Mouse (Mus musculus): ENCODE measurements around the gene Pnkd. TPM values are rescaled to one million over a fixed set of nuclear protein-coding genes. Genes with fewer than 3 reads are reported as not detected.
"Not testable (repeated sequence)": the region's sequence is repeated elsewhere in the genome, so short reads cannot be mapped to it uniquely, and the experiment has no call there.

Pnkd gene
- polyA plus RNA-seq, 2 experiments, result 63.9 to 124 TPM

DNA sequence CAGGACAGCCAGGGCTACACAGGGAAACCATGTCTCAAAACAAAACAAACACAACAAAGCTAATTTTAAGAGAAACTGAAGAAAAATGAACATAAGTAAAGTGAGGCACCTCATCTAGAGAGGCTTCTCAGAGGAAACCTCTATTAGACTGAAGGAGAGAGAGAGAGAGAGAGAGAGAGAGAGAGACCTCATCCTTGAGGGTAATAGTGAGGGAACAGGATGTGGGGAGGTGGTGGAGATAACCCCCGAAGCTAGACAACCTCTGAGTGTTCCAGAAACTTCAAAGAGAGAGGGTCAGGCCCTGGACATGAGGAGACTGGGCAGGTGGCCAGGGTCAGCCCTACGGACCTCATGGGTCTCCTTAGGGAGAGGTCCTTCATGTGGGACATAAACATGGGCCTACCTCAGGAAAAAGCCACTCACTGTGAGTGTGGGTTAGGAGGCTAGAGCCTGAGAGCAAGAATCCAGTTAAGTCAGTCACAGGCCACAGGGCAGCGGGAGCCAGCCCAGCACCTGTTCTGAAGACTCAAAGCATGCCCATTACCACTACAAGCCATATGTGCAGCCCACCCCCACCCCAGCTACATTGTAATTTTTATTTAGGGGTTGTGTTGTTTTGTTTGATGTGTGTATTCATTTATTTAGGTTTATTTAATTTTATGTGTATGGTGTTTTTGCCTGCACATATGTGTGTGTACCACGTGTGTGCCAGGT is 31.5 kb downstream of the Pnkd start:
- no peaks in the 10 kb centered on the region for H3K9me3 ChIP-seq (ENCODE audit: control insufficient read depth, low read length)
- WGBS, result 70% methylated on average over 4 of the region's 4 CpGs
- DNase-seq (ENCODE audit: low spot score) (no peak), ATAC-seq (ENCODE audit: low FRiP score, low read depth) (no peak)
- no peaks in the 10 kb centered on the region for H3K4me1 ChIP-seq (ENCODE audit: control insufficient read depth, insufficient read depth, low read length)
- H3K27ac ChIP-seq (replicated peaks; ENCODE audit: low read depth, low read length), result no peak overlapping the region
- H3K36me3 ChIP-seq (ENCODE audit: control insufficient read depth, insufficient read depth, low read length), result no peaks in the 10 kb centered on the region
- no peak for TF ChIP-seq POLR2A (IDR thresholded peaks at IDR 0.05; ENCODE audit: borderline replicate concordance, extremely low read depth, insufficient read depth, insufficient read length)
- H3K4me3 ChIP-seq (replicated peaks; ENCODE audit: low read length), result no peak overlapping the region
- H3K9ac ChIP-seq (ENCODE audit: low read depth, low read length, severe bottlenecking), result no peak overlapping the region
- no peaks in the 10 kb centered on the region for H3K27me3 ChIP-seq (ENCODE audit: control insufficient read depth, insufficient read depth, low read length)
- H3K4me2 ChIP-seq (replicated peaks; ENCODE audit: low read depth, low read length, severe bottlenecking), result no peak overlapping the region

DNA sequence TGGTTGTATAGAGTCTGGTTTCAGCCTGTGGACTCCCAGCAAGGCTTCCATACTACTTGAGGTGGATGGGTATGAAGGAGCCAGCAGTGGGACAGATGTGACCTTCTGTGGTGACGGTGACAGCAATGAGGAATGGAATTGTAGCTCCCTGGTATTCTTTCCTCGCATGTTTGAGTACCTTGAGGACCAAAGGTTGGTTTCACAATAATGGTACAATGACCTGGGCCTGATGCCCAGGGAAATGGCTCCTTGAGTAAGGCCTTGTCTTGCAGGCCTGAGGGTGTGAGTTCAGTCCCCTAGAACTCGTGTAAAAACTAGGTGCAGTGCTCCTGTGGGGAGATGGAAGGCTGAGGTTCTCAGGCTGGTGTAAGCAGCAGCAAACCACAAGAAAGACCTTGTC is 34.0 kb downstream of the Pnkd start:
- H3K27ac ChIP-seq (replicated peaks; ENCODE audit: low read depth, low read length), result no peak overlapping the region
- 91% methylated on average over 3 of the region's 3 CpGs for WGBS
- H3K4me2 ChIP-seq (replicated peaks; ENCODE audit: low read depth, low read length, severe bottlenecking), result no peak overlapping the region
- TF ChIP-seq POLR2A (IDR thresholded peaks at IDR 0.05; ENCODE audit: borderline replicate concordance, extremely low read depth, insufficient read depth, insufficient read length), result no peak
- ATAC-seq (ENCODE audit: low FRiP score, low read depth) (no peak), DNase-seq (ENCODE audit: low spot score) (no peak)
- no peak overlapping the region for H3K9ac ChIP-seq (ENCODE audit: low read depth, low read length, severe bottlenecking)
- H3K4me1 ChIP-seq (ENCODE audit: control insufficient read depth, insufficient read depth, low read length), result no peaks in the 10 kb centered on the region
- no peaks in the 10 kb centered on the region for H3K9me3 ChIP-seq (ENCODE audit: control insufficient read depth, low read length)
- no peak overlapping the region for H3K4me3 ChIP-seq (replicated peaks; ENCODE audit: low read length)
- no peaks in the 10 kb centered on the region for H3K27me3 ChIP-seq (ENCODE audit: control insufficient read depth, insufficient read depth, low read length)
- no peaks in the 10 kb centered on the region for H3K36me3 ChIP-seq (ENCODE audit: control insufficient read depth, insufficient read depth, low read length)

GRCm38 (mm10) chr1:74321396-74321795 is 36.7 kb downstream of the Pnkd start:
- TF ChIP-seq POLR2A (IDR thresholded peaks at IDR 0.05; ENCODE audit: borderline replicate concordance, extremely low read depth, insufficient read depth, insufficient read length), result no peak
- Histone ChIP-seq H3K4me3 (replicated peaks; ENCODE audit: low read length) (no peak overlapping the region), H3K9me3 (ENCODE audit: control insufficient read depth, low read length) (no peaks in the 10 kb centered on the region), H3K4me1 (ENCODE audit: control insufficient read depth, insufficient read depth, low read length) (no peaks in the 10 kb centered on the region), H3K9ac (ENCODE audit: low read depth, low read length, severe bottlenecking) (no peak overlapping the region), H3K27me3 (ENCODE audit: control insufficient read depth, insufficient read depth, low read length) (no peaks in the 10 kb centered on the region), H3K36me3 (ENCODE audit: control insufficient read depth, insufficient read depth, low read length) (no peaks in the 10 kb centered on the region), H3K27ac (replicated peaks; ENCODE audit: low read depth, low read length) (no peak overlapping the region), H3K4me2 (replicated peaks; ENCODE audit: low read depth, low read length, severe bottlenecking) (no peak overlapping the region)
- no peak for DNase-seq (ENCODE audit: low spot score)
- no peak for ATAC-seq (ENCODE audit: low FRiP score, low read depth)
- 80% methylated on average over 3 of the region's 3 CpGs for WGBS

- not testable (repeated sequence) for H3K36me3 ChIP-seq (ENCODE audit: control insufficient read depth, insufficient read depth, low read length); H3K9me3 ChIP-seq (ENCODE audit: control insufficient read depth, low read length); H3K27ac ChIP-seq (replicated peaks; ENCODE audit: low read depth, low read length); H3K9ac ChIP-seq (ENCODE audit: low read depth, low read length, severe bottlenecking); H3K4me1 ChIP-seq (ENCODE audit: control insufficient read depth, insufficient read depth, low read length); H3K27me3 ChIP-seq (ENCODE audit: control insufficient read depth, insufficient read depth, low read length); DNase-seq (ENCODE audit: low spot score); H3K4me2 ChIP-seq (replicated peaks; ENCODE audit: low read depth, low read length, severe bottlenecking); ATAC-seq (ENCODE audit: low FRiP score, low read depth); H3K4me3 ChIP-seq (replicated peaks; ENCODE audit: low read length)
- WGBS, result 73% methylated on average over 2 of the region's 2 CpGs
These were observed 42.2 kb downstream of the Pnkd start for GRCm38 (mm10) chr1:74326916-74327315.

DNA sequence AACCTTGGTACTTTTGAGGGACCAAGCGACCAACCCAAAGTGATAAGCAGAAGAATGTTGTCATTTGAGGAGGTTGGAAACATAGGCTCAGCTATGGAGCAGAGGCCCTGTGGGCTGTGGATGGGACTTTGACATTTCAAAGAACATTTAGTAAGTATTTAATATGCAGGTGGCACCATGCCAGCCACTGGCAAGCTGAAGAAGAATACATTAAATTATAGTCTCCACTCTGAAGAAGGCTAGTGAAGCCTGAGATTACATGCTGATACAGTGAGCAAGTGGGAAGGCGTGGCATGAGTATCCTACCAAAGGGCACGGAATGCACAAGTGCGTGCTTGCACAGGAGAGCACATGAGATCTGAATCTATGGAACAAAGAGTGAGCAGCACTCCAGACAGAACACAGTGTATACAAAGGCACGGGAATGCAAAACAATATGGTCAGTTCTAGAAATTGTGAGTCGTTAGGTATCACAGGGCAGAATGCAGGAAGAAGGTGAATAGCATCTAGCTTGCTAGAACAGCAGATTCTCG is 45.2 kb downstream of the Pnkd start:
- no peaks in the 10 kb centered on the region for H3K36me3 ChIP-seq (ENCODE audit: control insufficient read depth, insufficient read depth, low read length)
- H3K4me2 ChIP-seq (replicated peaks; ENCODE audit: low read depth, low read length, severe bottlenecking), result no peak overlapping the region
- ATAC-seq (ENCODE audit: low FRiP score, low read depth), result no peak
- H3K27ac ChIP-seq (replicated peaks; ENCODE audit: low read depth, low read length), result no peak overlapping the region
- 80% methylated on average over 7 of the region's 7 CpGs for WGBS
- no peaks in the 10 kb centered on the region for H3K27me3 ChIP-seq (ENCODE audit: control insufficient read depth, insufficient read depth, low read length)
- no peak overlapping the region for H3K4me3 ChIP-seq (replicated peaks; ENCODE audit: low read length)
- no peak for TF ChIP-seq POLR2A (IDR thresholded peaks at IDR 0.05; ENCODE audit: borderline replicate concordance, extremely low read depth, insufficient read depth, insufficient read length)
- no peaks in the 10 kb centered on the region for H3K9me3 ChIP-seq (ENCODE audit: control insufficient read depth, low read length)
- H3K9ac ChIP-seq (ENCODE audit: low read depth, low read length, severe bottlenecking), result no peak overlapping the region
- H3K4me1 ChIP-seq (ENCODE audit: control insufficient read depth, insufficient read depth, low read length), result peaks cover 18% of the 10 kb centered on the region
- no peak for DNase-seq (ENCODE audit: low spot score)

Data from limb, embryonic 14.5 days (tissue).